Mouse (Mus musculus) midbrain, embryonic 13.5 days (tissue): ENCODE data around the gene Snd1. TPM values are rescaled to one million over a fixed set of nuclear protein-coding genes. Genes with fewer than 3 reads are reported as not detected.

Experiments used
- ATAC-seq: fragments of 200-750 bp; cut with Nextera tagmentation; 2 replicates; pipeline ENCODE4 v1.8.0; 2017; ENCODE audit warnings: mild to moderate bottlenecking, moderate TSS enrichment, moderate library complexity
- H3K27ac ChIP-seq: fragments of 300-500 bp; sonication (generic); 2 replicates; pipeline ENCODE4 v1.5.1; 2015; ENCODE audit warnings: inconsistent platforms, mild to moderate bottlenecking, moderate library complexity
- H3K27me3 ChIP-seq: fragments of 300-500 bp; sonication (generic); 2 replicates; pipeline ENCODE4 v1.6.1; 2015; ENCODE audit warnings: mild to moderate bottlenecking, inconsistent platforms
- H3K36me3 ChIP-seq: fragments of 300-500 bp; sonication (generic); 2 replicates; pipeline ENCODE4 v1.6.1; 2015; ENCODE audit warnings: mild to moderate bottlenecking, inconsistent platforms
- H3K4me1 ChIP-seq: fragments of 300-500 bp; sonication (generic); replicated peaks from 2 replicates; pipeline ENCODE4 v1.6.1; 2015; ENCODE audit warnings: inconsistent platforms
- H3K4me2 ChIP-seq: fragments of 300-500 bp; sonication (generic); replicated peaks from 2 replicates; pipeline ENCODE4 v1.6.1; 2015; ENCODE audit warnings: moderate library complexity, mild to moderate bottlenecking, inconsistent platforms
- H3K4me3 ChIP-seq: fragments of 300-500 bp; sonication (generic); replicated peaks from 2 replicates; pipeline ENCODE4 v1.5.1; 2015; ENCODE audit warnings: mild to moderate bottlenecking, inconsistent platforms
- H3K9ac ChIP-seq: fragments of 300-500 bp; sonication (generic); replicated peaks from 2 replicates; pipeline ENCODE4 v1.6.1; 2015; ENCODE audit warnings: mild to moderate bottlenecking, inconsistent platforms
- H3K9me3 ChIP-seq: fragments of 300-500 bp; sonication (generic); 2 replicates; pipeline ENCODE4 v1.6.1; 2016; ENCODE audit warnings: mild to moderate bottlenecking, inconsistent platforms
- WGBS: fragments of 180-500 bp; shearing (Covaris S2); methylation state at CpG from one replicate; pipeline ENCODE4 v1.1.7; 2015; 5-methylcytosine and 5-hydroxymethylcytosine counted together
- polyA plus RNA-seq: library from polyadenylated mRNA; unstranded; fragments of >200 nt; fragmentation: Nextera tagmentation; extraction: Ambion mirVana; gene quantifications from 2 replicates; pipeline ENCODE4 v1.2.1, GENCODE M21; 2015

Gene Snd1
- polyA plus RNA-seq, 1 experiment from 2014 or later, result 86.5 TPM

DNA sequence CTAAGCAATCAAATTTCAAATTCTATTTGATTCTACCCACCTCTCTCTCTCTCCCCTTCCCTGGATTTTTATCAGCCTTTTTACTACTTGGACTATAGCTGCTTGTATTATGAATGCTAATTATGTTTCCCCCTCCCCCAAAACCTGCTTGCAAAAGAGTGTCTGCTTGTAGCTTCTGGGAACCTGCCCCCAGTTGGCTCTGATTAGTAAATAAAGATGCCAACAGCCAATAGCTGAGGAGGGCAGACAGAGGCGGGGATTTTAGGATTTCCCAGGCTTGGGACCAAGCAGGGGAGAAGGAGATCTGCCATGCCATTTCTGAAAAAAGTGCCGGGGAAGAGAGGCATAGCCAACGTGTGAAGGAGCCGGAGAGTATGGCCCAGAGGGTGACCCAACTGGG, 495.8 kb downstream of the Snd1 start:
- H3K27ac ChIP-seq, result no peak overlapping the region
- H3K4me1 ChIP-seq, result no peaks in the 10 kb centered on the region
- H3K4me3 ChIP-seq, result no peak overlapping the region
- no peaks in the 10 kb centered on the region for H3K36me3 ChIP-seq
- ATAC-seq, result no peak
- no peak overlapping the region for H3K4me2 ChIP-seq
- 0 out of 2 replicates have a peak, but pooled peaks cover 3% of the 10 kb centered on the region for H3K27me3 ChIP-seq
- no peaks in the 10 kb centered on the region for H3K9me3 ChIP-seq
- H3K9ac ChIP-seq, result no peak overlapping the region
- 35% methylated on average over 4 of the region's 4 CpGs for WGBS

DNA sequence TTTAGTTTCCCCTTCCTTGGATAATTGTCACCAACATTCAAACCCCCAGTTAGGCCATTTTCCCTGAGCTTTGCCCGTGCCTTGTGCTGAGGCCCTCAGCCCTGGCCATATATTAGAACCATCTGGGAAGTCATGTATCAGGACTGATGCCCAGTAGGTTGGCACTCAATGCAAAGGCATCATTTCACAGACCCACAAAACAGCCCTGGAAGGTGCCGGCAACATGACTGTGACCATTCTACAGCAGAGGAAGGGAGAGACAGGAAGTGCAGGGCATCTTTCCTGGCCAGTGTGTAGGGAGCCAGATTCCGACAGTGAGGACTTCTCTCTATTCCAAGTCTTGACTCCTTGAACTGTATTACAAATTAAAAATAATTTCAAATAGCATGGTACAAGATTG, 499.6 kb downstream of the Snd1 start:
- Histone ChIP-seq H3K4me2 (no peak overlapping the region), H3K4me1 (no peaks in the 10 kb centered on the region), H3K36me3 (no peaks in the 10 kb centered on the region), H3K27ac (no peak overlapping the region), H3K4me3 (no peak overlapping the region), H3K27me3 (peaks cover 10% of the 10 kb centered on the region), H3K9me3 (no peaks in the 10 kb centered on the region), H3K9ac (no peak overlapping the region)
- 90% methylated on average over 3 of the region's 3 CpGs for WGBS
- ATAC-seq, result no peak

DNA sequence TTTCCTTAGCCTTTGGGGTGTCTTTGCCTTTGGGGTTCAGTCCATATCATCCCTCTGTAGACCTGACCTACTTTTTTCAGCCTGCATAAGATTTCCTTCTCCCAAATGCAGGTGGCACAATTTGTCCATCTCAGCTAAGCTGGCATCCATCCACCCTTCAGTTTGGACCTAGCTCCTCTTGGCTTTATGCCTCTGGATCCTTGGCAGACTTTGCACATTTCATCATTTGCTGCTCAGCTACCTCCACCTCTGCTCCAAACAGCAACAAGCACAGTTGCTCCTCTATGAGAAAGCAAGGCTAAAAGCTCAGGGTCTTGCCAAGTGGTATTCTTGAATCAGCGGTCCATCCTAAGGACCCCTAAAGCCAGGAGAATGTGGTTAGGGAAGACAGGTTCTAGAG, 500.2 kb downstream of the Snd1 start:
- no peak overlapping the region for H3K9ac ChIP-seq
- ATAC-seq, result no peak
- no peak overlapping the region for H3K4me3 ChIP-seq
- no peaks in the 10 kb centered on the region for H3K9me3 ChIP-seq
- no peak overlapping the region for H3K4me2 ChIP-seq
- no peak overlapping the region for H3K27ac ChIP-seq
- WGBS, result 94% methylated on average over 1 of the region's 1 CpGs
- peaks cover 3% of the 10 kb centered on the region; the same call in 1 of the 2 replicates for H3K4me1 ChIP-seq
- peaks cover 13% of the 10 kb centered on the region for H3K27me3 ChIP-seq
- H3K36me3 ChIP-seq, result no peaks in the 10 kb centered on the region

DNA sequence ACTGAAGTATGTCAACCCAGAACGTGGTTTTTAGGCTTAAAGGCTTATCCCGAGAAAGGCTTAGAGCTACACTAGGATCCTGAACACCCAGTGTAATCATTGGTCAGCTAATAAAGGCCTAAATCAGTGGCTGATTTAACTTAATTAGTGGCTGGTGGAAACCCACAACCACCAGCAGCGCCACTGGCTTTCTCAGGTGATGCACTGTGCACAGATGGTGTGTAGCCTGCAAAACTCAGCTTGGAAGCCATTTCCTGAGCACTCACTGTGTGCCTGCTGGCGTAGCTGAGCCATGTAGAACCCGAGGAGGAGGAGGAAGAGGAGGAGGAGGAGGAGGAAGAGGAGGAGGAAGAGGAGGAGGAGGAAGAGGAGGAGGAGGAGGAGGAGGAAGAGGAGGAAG, 503.1 kb downstream of the Snd1 start:
- H3K9me3 ChIP-seq, result no peaks in the 10 kb centered on the region
- H3K4me1 ChIP-seq, result peaks cover 21% of the 10 kb centered on the region
- WGBS, result 38% methylated on average over 5 of the region's 5 CpGs
- peaks cover 26% of the 10 kb centered on the region for H3K27me3 ChIP-seq
- H3K9ac ChIP-seq, result no peak overlapping the region
- ATAC-seq, result no peak
- H3K27ac ChIP-seq, result no peak overlapping the region
- H3K4me2 ChIP-seq, result no peak overlapping the region
- no peaks in the 10 kb centered on the region for H3K36me3 ChIP-seq
- H3K4me3 ChIP-seq, result no peak overlapping the region

DNA sequence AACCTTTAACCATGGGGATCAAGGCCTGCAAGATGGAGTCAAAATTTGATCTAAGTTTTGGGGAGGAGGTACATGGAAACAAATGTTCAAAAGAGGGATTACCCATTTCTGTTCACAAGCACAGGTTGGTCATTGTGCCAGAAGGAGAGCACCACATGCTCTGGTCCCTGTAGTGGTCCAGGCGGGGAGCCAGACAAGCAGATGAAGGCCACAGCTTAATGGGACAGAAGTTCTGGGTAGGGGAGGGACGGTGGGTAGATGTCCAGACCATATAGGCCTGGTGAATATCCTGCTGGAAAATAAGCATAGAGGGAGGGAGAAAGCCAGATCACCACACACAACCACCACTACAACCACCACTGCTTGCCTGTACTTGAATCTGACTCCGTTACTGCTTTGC, 503.9 kb downstream of the Snd1 start:
- Histone ChIP-seq H3K36me3 (no peaks in the 10 kb centered on the region), H3K9ac (no peak overlapping the region), H3K27ac (no peak overlapping the region), H3K27me3 (peaks cover 26% of the 10 kb centered on the region), H3K4me3 (no peak overlapping the region), H3K4me2 (no peak overlapping the region), H3K9me3 (no peaks in the 10 kb centered on the region), H3K4me1 (peaks cover 21% of the 10 kb centered on the region)
- 85% methylated on average over 3 of the region's 3 CpGs for WGBS
- ATAC-seq, result no peak

DNA sequence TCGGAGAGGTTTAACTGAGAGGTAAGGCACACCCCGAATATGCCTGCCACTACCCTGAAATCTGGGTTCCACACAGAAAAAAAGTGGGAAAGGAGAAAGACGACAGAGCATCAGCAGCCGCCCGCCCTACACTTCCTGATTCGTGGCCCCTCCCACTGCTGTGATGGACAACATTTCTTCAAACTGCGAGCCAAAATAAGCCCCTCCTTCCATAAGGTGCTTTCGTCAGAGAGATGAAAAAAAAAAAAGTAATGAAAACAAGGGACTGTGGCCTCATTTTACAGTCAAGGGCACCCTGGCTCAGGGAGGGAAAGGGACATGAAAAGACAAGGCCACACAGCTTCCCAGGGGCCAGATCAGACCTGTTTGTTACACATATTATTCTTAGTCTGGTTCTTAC, 504.6 kb downstream of the Snd1 start:
- Histone ChIP-seq H3K27ac (no peak overlapping the region), H3K4me2 (no peak overlapping the region), H3K9me3 (no peaks in the 10 kb centered on the region), H3K4me3 (no peak overlapping the region), H3K27me3 (peaks cover 26% of the 10 kb centered on the region), H3K9ac (no peak overlapping the region), H3K36me3 (no peaks in the 10 kb centered on the region), H3K4me1 (peaks cover 21% of the 10 kb centered on the region)
- ATAC-seq, result no peak
- 76% methylated on average over 8 of the region's 8 CpGs for WGBS

DNA sequence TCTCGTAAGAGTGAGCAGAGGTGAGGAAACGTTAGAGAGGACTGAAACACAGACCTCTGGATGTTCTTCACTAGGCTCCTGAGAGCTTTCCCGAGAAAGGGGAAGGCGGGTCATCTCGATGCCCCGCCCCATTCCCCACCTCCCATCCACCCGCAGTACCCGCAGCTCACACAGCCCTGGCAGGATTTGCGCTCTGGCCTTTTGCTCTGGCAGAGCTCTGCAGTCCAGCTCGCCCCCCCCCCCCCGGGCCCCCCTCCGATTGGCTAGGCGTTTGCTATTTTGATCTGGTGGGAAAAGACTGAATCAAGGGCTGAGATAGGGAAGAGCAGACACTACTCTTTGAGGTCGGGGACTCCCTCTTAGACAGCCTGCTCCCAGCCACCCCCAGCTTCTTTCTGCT, 505.3 kb downstream of the Snd1 start:
- 3% methylated on average over 14 of the region's 14 CpGs for WGBS
- Histone ChIP-seq H3K4me2 (peak overlapping the region; percentile 93), H3K27me3 (peaks cover 29% of the 10 kb centered on the region), H3K9ac (peak overlapping the region; percentile 74), H3K4me1 (peaks cover 21% of the 10 kb centered on the region), H3K4me3 (peak overlapping the region; percentile 55), H3K9me3 (no peaks in the 10 kb centered on the region), H3K36me3 (no peaks in the 10 kb centered on the region), H3K27ac (no peak overlapping the region)
- peak; percentile 49 for ATAC-seq

DNA sequence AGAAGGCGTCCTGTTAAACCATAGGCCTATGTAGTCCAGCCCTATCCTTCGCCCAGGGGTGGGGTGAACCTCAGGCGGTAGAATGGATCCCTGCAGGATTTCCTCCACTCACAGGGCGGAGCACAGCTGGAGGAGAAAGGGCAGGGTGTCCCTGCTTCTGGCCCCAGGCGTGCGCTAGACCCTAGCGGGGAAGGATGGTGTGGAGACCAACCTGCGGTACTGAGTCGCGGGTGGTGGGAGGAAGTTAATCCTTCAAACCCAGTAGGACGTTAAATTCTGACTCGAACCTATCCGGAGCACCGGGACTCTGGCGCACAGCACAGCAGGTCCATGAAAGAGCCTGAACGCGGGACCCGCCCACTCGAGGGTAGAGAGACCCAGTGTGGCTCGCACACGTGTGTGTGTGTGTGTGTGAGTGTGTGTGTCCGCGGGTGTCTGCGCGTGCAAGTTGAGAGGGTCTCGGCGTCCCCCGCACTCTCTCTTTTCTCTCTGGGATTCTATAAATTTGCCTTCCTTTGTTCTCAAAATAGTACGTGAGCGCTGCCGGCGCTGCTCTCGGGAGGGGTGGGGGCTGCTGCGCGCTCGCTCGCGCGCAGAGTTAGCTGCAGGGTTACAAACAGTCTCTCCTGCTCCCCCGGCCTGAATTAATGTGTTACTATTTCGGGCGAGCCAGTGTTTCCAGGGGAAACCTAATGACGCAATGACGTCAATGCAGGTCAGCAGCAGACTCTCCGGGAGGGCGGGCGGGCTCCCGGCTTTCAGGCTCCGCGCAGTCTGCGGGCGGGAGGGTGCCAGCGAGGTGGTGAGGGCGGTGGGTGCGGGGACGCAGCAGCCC, 506.0 kb downstream of the Snd1 start:
- H3K27me3 ChIP-seq, result peaks cover 29% of the 10 kb centered on the region
- H3K9me3 ChIP-seq, result no peaks in the 10 kb centered on the region
- peak overlapping the region; percentile 55 for H3K4me3 ChIP-seq
- no peaks in the 10 kb centered on the region for H3K36me3 ChIP-seq
- peak overlapping the region; percentile 71 for H3K27ac ChIP-seq
- peak overlapping the region; percentile 74 for H3K9ac ChIP-seq
- ATAC-seq, result peak; percentile 85
- peaks cover 21% of the 10 kb centered on the region for H3K4me1 ChIP-seq
- under 1% methylated on average over 56 of the region's 56 CpGs for WGBS
- H3K4me2 ChIP-seq, result peak overlapping the region; percentile 93

DNA sequence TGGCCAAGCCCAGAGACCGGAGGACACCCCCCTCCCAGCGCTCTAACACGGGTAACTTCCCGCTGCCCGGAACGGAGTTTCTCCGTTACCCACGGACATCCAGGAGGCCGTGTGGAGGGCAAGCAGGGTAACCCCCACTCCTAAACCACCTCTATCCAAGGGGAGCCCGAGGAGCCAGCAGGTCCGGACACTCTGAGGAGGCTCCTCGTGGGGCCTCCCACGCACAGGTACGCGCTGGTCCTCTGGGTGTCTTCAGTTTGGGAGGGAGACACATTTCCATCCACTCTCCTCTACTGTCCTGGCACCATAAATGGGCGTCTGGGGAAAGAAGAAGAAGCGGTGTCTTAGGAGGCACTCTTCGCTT, 506.6 kb downstream of the Snd1 start:
- Histone ChIP-seq H3K9ac (peak overlapping the region; percentile 74), H3K4me2 (peak overlapping the region; percentile 93), H3K4me3 (peak overlapping the region; percentile 55), H3K9me3 (no peaks in the 10 kb centered on the region), H3K36me3 (no peaks in the 10 kb centered on the region), H3K27ac (0 out of 2 replicates have a peak overlapping the region, but pooled peaks have one; percentile 39), H3K4me1 (peaks cover 21% of the 10 kb centered on the region), H3K27me3 (peaks cover 29% of the 10 kb centered on the region)
- peak; percentile 71 for ATAC-seq
- 6% methylated on average over 18 of the region's 18 CpGs for WGBS

DNA sequence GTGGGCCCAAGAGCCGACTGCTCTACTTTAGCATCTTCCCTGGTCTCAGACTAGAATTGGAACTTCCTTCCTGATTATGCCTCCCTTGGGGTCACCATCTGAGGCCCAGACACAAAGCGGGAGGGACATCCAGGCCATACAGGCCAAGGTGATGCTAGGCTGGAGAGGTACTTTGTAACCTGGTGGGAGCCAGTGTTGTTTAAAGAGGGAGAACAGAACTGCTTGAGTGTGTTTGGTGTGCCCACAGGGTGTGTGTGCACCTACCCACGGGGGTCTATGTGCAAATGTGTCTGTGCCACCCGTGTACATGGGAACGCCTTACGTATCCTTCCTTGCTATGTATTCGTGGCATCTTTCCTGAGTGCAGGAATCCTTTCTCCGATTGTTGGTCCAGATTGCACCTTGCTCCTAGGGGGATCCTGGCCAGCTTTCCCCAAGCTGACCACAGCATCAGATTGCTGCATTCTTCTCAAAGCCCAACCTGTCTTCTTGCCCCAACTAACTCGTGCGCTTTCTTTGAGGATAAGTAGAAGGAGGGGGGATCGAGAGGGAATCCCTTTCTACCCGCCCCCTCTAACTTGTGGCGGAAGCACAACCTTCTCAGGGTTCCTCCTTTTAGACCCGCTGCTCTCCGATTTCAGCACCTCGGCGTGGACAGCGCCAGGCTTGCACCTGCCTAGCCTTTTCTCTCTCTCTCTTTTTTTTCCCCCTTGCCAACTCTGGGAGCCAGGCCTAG, 507.2 kb downstream of the Snd1 start:
- H3K27ac ChIP-seq, result no peak overlapping the region
- WGBS, result 14% methylated on average over 18 of the region's 18 CpGs

DNA sequence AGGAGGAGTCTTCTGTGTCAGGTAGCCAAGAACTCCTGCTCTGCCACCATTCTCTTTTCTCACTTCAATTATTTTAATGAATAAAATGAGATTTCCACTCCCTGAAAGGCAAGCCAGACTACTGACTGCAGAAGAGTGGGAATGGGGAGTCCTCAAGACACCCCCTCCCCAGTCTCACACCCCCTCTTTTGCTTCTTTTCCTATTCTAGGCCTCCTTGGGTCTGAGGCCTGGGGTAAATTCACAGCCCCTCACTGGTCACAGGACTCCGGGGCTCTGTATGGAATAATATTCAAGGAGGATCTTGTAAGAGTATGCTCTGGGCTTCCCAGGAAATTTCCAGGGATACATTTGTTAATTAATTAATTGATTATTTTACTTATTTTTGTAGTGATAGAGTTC, 507.9 kb downstream of the Snd1 start:
- no peak overlapping the region for H3K9ac ChIP-seq
- H3K4me2 ChIP-seq, result 0 out of 2 replicates have a peak overlapping the region, but pooled peaks have one; percentile 93
- peaks cover 24% of the 10 kb centered on the region for H3K4me1 ChIP-seq
- ATAC-seq, result no peak
- WGBS, result 88% methylated on average over 1 of the region's 1 CpGs
- no peaks in the 10 kb centered on the region for H3K9me3 ChIP-seq
- H3K4me3 ChIP-seq, result no peak overlapping the region
- H3K27ac ChIP-seq, result no peak overlapping the region
- H3K27me3 ChIP-seq, result peaks cover 29% of the 10 kb centered on the region
- no peaks in the 10 kb centered on the region for H3K36me3 ChIP-seq

More for the DNA sequence above, 507.2 kb downstream of the Snd1 start:
- Histone ChIP-seq H3K4me2 (peak overlapping the region; percentile 93), H3K4me3 (peak overlapping the region; percentile 55), H3K27me3 (peaks cover 29% of the 10 kb centered on the region), H3K9me3 (no peaks in the 10 kb centered on the region), H3K9ac (peak overlapping the region; percentile 74; the same call in 1 of the 2 replicates), H3K36me3 (no peaks in the 10 kb centered on the region), H3K4me1 (peaks cover 21% of the 10 kb centered on the region)
- ATAC-seq, result peak; percentile 6; the same call in 1 of the 2 replicates
